Mouse (Mus musculus): Measurements from ENCODE around the gene Sdr16c6.

Gene Sdr16c6

GRCm38 (mm10) chr4:4077372-4077771 is at the start of gene Sdr16c6:
Sdr16c6 (minus strand) TSS chr4:4077522.
- no peak for DNase-seq (ENCODE audit: low spot score)

DNA sequence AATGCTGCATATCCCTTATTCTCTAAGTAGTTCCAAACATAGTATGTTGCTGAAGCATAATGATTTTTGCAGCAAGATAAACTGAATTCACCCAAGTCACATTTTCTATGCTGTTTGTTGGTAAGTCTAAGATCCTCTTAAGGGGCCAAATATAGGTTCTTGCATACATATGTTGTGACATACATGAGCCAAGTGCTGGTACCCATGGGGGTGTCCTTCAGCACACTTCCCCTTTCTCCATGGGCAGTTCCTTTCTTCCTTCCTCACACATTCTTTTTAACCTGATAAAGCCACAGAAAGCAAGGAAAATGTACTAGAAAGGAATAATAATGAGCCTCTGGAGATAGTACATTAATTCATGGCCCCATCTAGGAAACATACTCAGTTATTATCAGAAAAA is 2.9 kb upstream of the Sdr16c6 start:
- DNase-seq (ENCODE audit: low spot score): no peak

GRCm38 (mm10) chr4:4079132-4079531 is 1.8 kb upstream of the Sdr16c6 start:
- no peak for DNase-seq (ENCODE audit: low spot score)

- DNase-seq (ENCODE audit: low spot score): no peak
Observed at GRCm38 (mm10) chr4:4076001-4076400, 1.3 kb downstream of the Sdr16c6 start.

Measured in testis, postnatal 10 days (tissue).